Mouse (Mus musculus) liver, embryonic 14.5 days (tissue): ENCODE measurements around the gene Olfr1095. TPM values are rescaled to one million over a fixed set of nuclear protein-coding genes. Genes with fewer than 3 reads are reported as not detected.

Source experiments
- ATAC-seq: fragments of 200-750 bp; cut with Nextera tagmentation; 2 replicates; pipeline ENCODE4 v1.8.0; 2017; ENCODE audit warnings: moderate number of reproducible peaks, mild to moderate bottlenecking, moderate library complexity; ENCODE audit not compliant: insufficient read depth
- DNase-seq, 3 experiments: peaks; one replicate each; pipeline ENCODE4 v3.0.0-alpha.2; 2012 to 2013; ENCODE audit warnings: low read depth in 3 of 3, low spot score in 3 of 3
- H3K27ac ChIP-seq: fragments of 300-500 bp; sonication (generic); 2 replicates; pipeline ENCODE4 v1.5.1; 2014; ENCODE audit warnings: moderate library complexity, mild to moderate bottlenecking, control low read depth, inconsistent platforms
- H3K27me3 ChIP-seq: fragments of 300-500 bp; sonication (generic); 2 replicates; pipeline ENCODE4 v1.6.1; 2014; ENCODE audit warnings: mild to moderate bottlenecking, low read length, moderate library complexity; ENCODE audit not compliant: control insufficient read depth, insufficient read depth
- H3K36me3 ChIP-seq: fragments of 300-500 bp; sonication (generic); replicated peaks from 2 replicates; pipeline ENCODE4 v1.6.1; 2014; ENCODE audit warnings: low read depth; ENCODE audit not compliant: control insufficient read depth, insufficient read depth
- H3K4me1 ChIP-seq, 2 experiments: fragments of 200-500 bp in 1 of 2; fragments of 300-500 bp in 1 of 2; sonication (generic) in 1 of 2; replicated peaks; 2 replicates each; pipeline ENCODE4 v1.6.1; 2012 to 2014; ENCODE audit warnings: antibody characterized with exemption in 1 of 2, inconsistent platforms in 1 of 2, low read length in 1 of 2; ENCODE audit not compliant: control insufficient read depth in 2 of 2, insufficient read depth in 2 of 2
- H3K4me2 ChIP-seq: fragments of 300-500 bp; sonication (generic); 2 replicates; pipeline ENCODE4 v1.6.1; 2014; ENCODE audit warnings: low read depth, mild to moderate bottlenecking, control low read depth, moderate library complexity
- H3K4me3 ChIP-seq, 2 experiments: fragments of 200-500 bp in 1 of 2; fragments of 300-500 bp in 1 of 2; sonication (generic) in 1 of 2; 2 replicates each; pipeline ENCODE4 v1.5.1; 2012 to 2014; ENCODE audit warnings: low read depth in 2 of 2, low read length in 2 of 2, mild to moderate bottlenecking in 2 of 2, control low read depth in 1 of 2, inconsistent platforms in 1 of 2, moderate library complexity in 1 of 2; ENCODE audit not compliant: insufficient read depth in 1 of 2
- H3K9ac ChIP-seq: fragments of 300-500 bp; sonication (generic); replicated peaks from 2 replicates; pipeline ENCODE4 v1.6.1; 2014; ENCODE audit warnings: mild to moderate bottlenecking, control low read depth, moderate library complexity
- H3K9me3 ChIP-seq: fragments of 300-500 bp; sonication (generic); 2 replicates; pipeline ENCODE4 v1.6.1; 2016; ENCODE audit warnings: low read length, mixed read lengths; ENCODE audit not compliant: control insufficient read depth
- CTCF ChIP-seq: IDR thresholded peaks from 2 replicates; pipeline ENCODE4 v1.5.1; 2016; ENCODE audit warnings: antibody characterized with exemption, low read depth, control low read depth
- EP300 ChIP-seq: IDR thresholded peaks from 2 replicates; pipeline ENCODE4 v1.6.1; 2016; ENCODE audit warnings: antibody characterized with exemption, low read depth
- WGBS: fragments of 180-500 bp; shearing (Covaris S2); extraction: QIAGEN DNeasy Blood & Tissue Kit; methylation state at CpG from one replicate; pipeline ENCODE4 v1.1.7; 2014; ENCODE audit not compliant: insufficient replicate concordance; 5-methylcytosine and 5-hydroxymethylcytosine counted together
- polyA plus RNA-seq, 2 experiments: library from polyadenylated mRNA; depleted of rRNA in 1 of 2; stranded (reverse) in 1 of 2; unstranded in 1 of 2; fragments of >200 nt; fragmentation: Nextera tagmentation in 1 of 2; extraction: Ambion mirVana in 1 of 2; gene quantifications; 2 replicates each; pipeline versions ENCODE4 v1.2.1 to v1.2.3; 2012 to 2014

Gene Olfr1095
- polyA plus RNA-seq (2012; rRNA removed) (not detected in 2 replicates), polyA plus RNA-seq (2014; fragmentation: Nextera tagmentation; extraction: Ambion mirVana) (not detected in 2 replicates)

GRCm38 (mm10) chr2:86851596-86851995 lies at the start of gene Olfr1095:
TSS of gene Olfr1095 (minus strand) at chr2:86851696.
- no peak for TF ChIP-seq EP300
- no peak for TF ChIP-seq CTCF
- H3K9me3 ChIP-seq = no peaks in the 10 kb centered on the region
- H3K4me3 ChIP-seq = no peak within 1 kb of the TSS
- ATAC-seq (no peak), DNase-seq (no peak)
- no peak within 1 kb of the TSS for H3K27ac ChIP-seq
- no peaks in the 10 kb centered on the region for H3K27me3 ChIP-seq
- H3K4me1 ChIP-seq = no peaks in the 10 kb centered on the region
- H3K36me3 ChIP-seq = no peaks in the 10 kb centered on the region
- H3K9ac ChIP-seq = no peak within 1 kb of the TSS
- H3K4me2 ChIP-seq = no peak within 1 kb of the TSS
- 70% methylated on average over 3 of the region's 3 CpGs for WGBS

- H3K9ac ChIP-seq = no peak within 1 kb of the TSS
- no peaks in the 10 kb centered on the region for H3K4me1 ChIP-seq
- H3K36me3 ChIP-seq = no peaks in the 10 kb centered on the region
- H3K27ac ChIP-seq = no peak within 1 kb of the TSS
- ATAC-seq (no peak), DNase-seq (no peak)
- TF ChIP-seq EP300 = no peak
- TF ChIP-seq CTCF = no peak
- WGBS = 70% methylated on average over 1 of the region's 1 CpGs
- H3K27me3 ChIP-seq = no peaks in the 10 kb centered on the region
- H3K9me3 ChIP-seq = no peaks in the 10 kb centered on the region
- H3K4me3 ChIP-seq = no peak within 1 kb of the TSS
- no peak within 1 kb of the TSS for H3K4me2 ChIP-seq
Observed at GRCm38 (mm10) chr2:86892116-86892515, 40.6 kb upstream of the Olfr1095 start, which contains the start of gene Olfr1097. TSS of gene Olfr1097 (minus strand) at chr2:86892216.

- DNase-seq (no peak), ATAC-seq (no peak)
- Histone ChIP-seq H3K4me3 (no peak within 1 kb of the TSS), H3K4me1 (no peaks in the 10 kb centered on the region), H3K27ac (no peak within 1 kb of the TSS), H3K36me3 (no peaks in the 10 kb centered on the region), H3K27me3 (no peaks in the 10 kb centered on the region), H3K4me2 (no peak within 1 kb of the TSS), H3K9ac (no peak within 1 kb of the TSS), H3K9me3 (no peaks in the 10 kb centered on the region)
- TF ChIP-seq CTCF (no peak), EP300 (no peak)
- 42% methylated on average over 1 of the region's 1 CpGs for WGBS
Observed at GRCm38 (mm10) chr2:86874702-86875101, 23.2 kb upstream of the Olfr1095 start, which contains the start of gene Gm13723. TSS of gene Gm13723 (minus strand) at chr2:86874802.

- H3K36me3 ChIP-seq = no peaks in the 10 kb centered on the region
- no peak within 1 kb of the TSS for H3K4me3 ChIP-seq
- no peaks in the 10 kb centered on the region for H3K4me1 ChIP-seq
- DNase-seq (no peak), ATAC-seq (no peak)
- TF ChIP-seq CTCF (no peak), EP300 (no peak)
- H3K9me3 ChIP-seq = no peaks in the 10 kb centered on the region
- H3K4me2 ChIP-seq = no peak within 1 kb of the TSS
- no peak within 1 kb of the TSS for H3K9ac ChIP-seq
- H3K27ac ChIP-seq = no peak within 1 kb of the TSS
- H3K27me3 ChIP-seq = no peaks in the 10 kb centered on the region
Observed at GRCm38 (mm10) chr2:86824363-86824762, 27.1 kb downstream of the Olfr1095 start, which contains the start of gene Olfr1094. TSS of gene Olfr1094 (plus strand) at chr2:86824663.

- DNase-seq = no peak
- Histone ChIP-seq H3K36me3 (no peaks in the 10 kb centered on the region), H3K4me1 (no peaks in the 10 kb centered on the region), H3K9me3 (no peaks in the 10 kb centered on the region), H3K4me3 (no peak within 1 kb of the TSS), H3K27ac (no peak within 1 kb of the TSS), H3K9ac (no peak within 1 kb of the TSS), H3K27me3 (no peaks in the 10 kb centered on the region), H3K4me2 (no peak within 1 kb of the TSS)
- no peak for ATAC-seq
- TF ChIP-seq EP300 (no peak), CTCF (no peak)
Observed at GRCm38 (mm10) chr2:86809918-86810317, 41.6 kb downstream of the Olfr1095 start, which contains the start of gene Olfr141. TSS of gene Olfr141 (minus strand) at chr2:86810018.

Other genes starting within 250 kb of the Olfr1095 start
- gene Olfr1084, start 212.0 kb downstream of the Olfr1095 start, polyA plus RNA-seq (2012; rRNA removed) = not detected in 2 replicates
- not detected in 2 replicates for gene Olfr1084, start 212.0 kb downstream of the Olfr1095 start, polyA plus RNA-seq (2014; fragmentation: Nextera tagmentation; extraction: Ambion mirVana)
- gene Olfr1085, start 189.7 kb downstream of the Olfr1095 start, polyA plus RNA-seq (2012; rRNA removed) = not detected in 2 replicates
- not detected in 2 replicates for gene Olfr1085, start 189.7 kb downstream of the Olfr1095 start, polyA plus RNA-seq (2014; fragmentation: Nextera tagmentation; extraction: Ambion mirVana)
- gene Olfr1086, start 171.6 kb downstream of the Olfr1095 start, polyA plus RNA-seq (2012; rRNA removed) = not detected in 2 replicates
- not detected in 2 replicates for gene Olfr1086, start 171.6 kb downstream of the Olfr1095 start, polyA plus RNA-seq (2014; fragmentation: Nextera tagmentation; extraction: Ambion mirVana)
- gene Olfr1087, start 153.3 kb downstream of the Olfr1095 start, polyA plus RNA-seq (2012; rRNA removed) = not detected in 2 replicates
- gene Olfr1087, start 153.3 kb downstream of the Olfr1095 start, polyA plus RNA-seq (2014; fragmentation: Nextera tagmentation; extraction: Ambion mirVana) = not detected in 2 replicates
- not detected in 2 replicates for gene Olfr1089, start 118.0 kb downstream of the Olfr1095 start, polyA plus RNA-seq (2012; rRNA removed)
- gene Olfr1089, start 118.0 kb downstream of the Olfr1095 start, polyA plus RNA-seq (2014; fragmentation: Nextera tagmentation; extraction: Ambion mirVana) = not detected in 2 replicates
- not detected in 2 replicates for gene Olfr1090, start 92.7 kb downstream of the Olfr1095 start, polyA plus RNA-seq (2012; rRNA removed)
- gene Olfr1090, start 92.7 kb downstream of the Olfr1095 start, polyA plus RNA-seq (2014; fragmentation: Nextera tagmentation; extraction: Ambion mirVana) = not detected in 2 replicates
- gene Olfr1093, start 69.2 kb downstream of the Olfr1095 start, polyA plus RNA-seq (2012; rRNA removed) = not detected in 2 replicates
- not detected in 2 replicates for gene Olfr1093, start 69.2 kb downstream of the Olfr1095 start, polyA plus RNA-seq (2014; fragmentation: Nextera tagmentation; extraction: Ambion mirVana)
- not detected in 2 replicates for gene Olfr141, start 41.7 kb downstream of the Olfr1095 start, polyA plus RNA-seq (2012; rRNA removed)
- not detected in 2 replicates for gene Olfr141, start 41.7 kb downstream of the Olfr1095 start, polyA plus RNA-seq (2014; fragmentation: Nextera tagmentation; extraction: Ambion mirVana)
- gene Olfr1094, start 27.0 kb downstream of the Olfr1095 start, polyA plus RNA-seq (2012; rRNA removed) = not detected in 2 replicates
- not detected in 2 replicates for gene Olfr1094, start 27.0 kb downstream of the Olfr1095 start, polyA plus RNA-seq (2014; fragmentation: Nextera tagmentation; extraction: Ambion mirVana)
- gene Gm13723, start 23.1 kb upstream of the Olfr1095 start, polyA plus RNA-seq (2012; rRNA removed) = not detected in 2 replicates
- gene Gm13723, start 23.1 kb upstream of the Olfr1095 start, polyA plus RNA-seq (2014; fragmentation: Nextera tagmentation; extraction: Ambion mirVana) = not detected in 2 replicates
- not detected in 2 replicates for gene Olfr1097, start 40.5 kb upstream of the Olfr1095 start, polyA plus RNA-seq (2012; rRNA removed)
- not detected in 2 replicates for gene Olfr1097, start 40.5 kb upstream of the Olfr1095 start, polyA plus RNA-seq (2014; fragmentation: Nextera tagmentation; extraction: Ambion mirVana)
- not detected in 2 replicates for gene Olfr1098, start 72.8 kb upstream of the Olfr1095 start, polyA plus RNA-seq (2012; rRNA removed)
- not detected in 2 replicates for gene Olfr1098, start 72.8 kb upstream of the Olfr1095 start, polyA plus RNA-seq (2014; fragmentation: Nextera tagmentation; extraction: Ambion mirVana)
- gene Olfr1099, start 109.0 kb upstream of the Olfr1095 start, polyA plus RNA-seq (2012; rRNA removed) = not detected in 2 replicates
- not detected in 2 replicates for gene Olfr1099, start 109.0 kb upstream of the Olfr1095 start, polyA plus RNA-seq (2014; fragmentation: Nextera tagmentation; extraction: Ambion mirVana)
- not detected in 2 replicates for gene Olfr1100, start 128.3 kb upstream of the Olfr1095 start, polyA plus RNA-seq (2012; rRNA removed)
- not detected in 2 replicates for gene Olfr1100, start 128.3 kb upstream of the Olfr1095 start, polyA plus RNA-seq (2014; fragmentation: Nextera tagmentation; extraction: Ambion mirVana)
- gene Olfr1101, start 139.5 kb upstream of the Olfr1095 start, polyA plus RNA-seq (2012; rRNA removed) = not detected in 2 replicates
- gene Olfr1101, start 139.5 kb upstream of the Olfr1095 start, polyA plus RNA-seq (2014; fragmentation: Nextera tagmentation; extraction: Ambion mirVana) = not detected in 2 replicates
- gene Olfr1102, start 146.7 kb upstream of the Olfr1095 start, polyA plus RNA-seq (2012; rRNA removed) = not detected in 2 replicates
- not detected in 2 replicates for gene Olfr1102, start 146.7 kb upstream of the Olfr1095 start, polyA plus RNA-seq (2014; fragmentation: Nextera tagmentation; extraction: Ambion mirVana)
- gene Olfr1104, start 175.4 kb upstream of the Olfr1095 start, polyA plus RNA-seq (2012; rRNA removed) = not detected in 2 replicates
- not detected in 2 replicates for gene Olfr1104, start 175.4 kb upstream of the Olfr1095 start, polyA plus RNA-seq (2014; fragmentation: Nextera tagmentation; extraction: Ambion mirVana)
- gene Olfr1105, start 184.8 kb upstream of the Olfr1095 start, polyA plus RNA-seq (2012; rRNA removed) = not detected in 2 replicates
- not detected in 2 replicates for gene Olfr1105, start 184.8 kb upstream of the Olfr1095 start, polyA plus RNA-seq (2014; fragmentation: Nextera tagmentation; extraction: Ambion mirVana)
- not detected in 2 replicates for gene Olfr1106, start 200.6 kb upstream of the Olfr1095 start, polyA plus RNA-seq (2012; rRNA removed)
- not detected in 2 replicates for gene Olfr1106, start 200.6 kb upstream of the Olfr1095 start, polyA plus RNA-seq (2014; fragmentation: Nextera tagmentation; extraction: Ambion mirVana)
- not detected in 2 replicates for gene Olfr1107, start 224.1 kb upstream of the Olfr1095 start, polyA plus RNA-seq (2012; rRNA removed)
- not detected in 2 replicates for gene Olfr1107, start 224.1 kb upstream of the Olfr1095 start, polyA plus RNA-seq (2014; fragmentation: Nextera tagmentation; extraction: Ambion mirVana)
- gene Olfr1109, start 244.3 kb upstream of the Olfr1095 start, polyA plus RNA-seq (2012; rRNA removed) = not detected in 2 replicates
- not detected in 2 replicates for gene Olfr1109, start 244.3 kb upstream of the Olfr1095 start, polyA plus RNA-seq (2014; fragmentation: Nextera tagmentation; extraction: Ambion mirVana)